Mouse (Mus musculus): ENCODE data around the gene Hist1h3b. TPM values are rescaled to one million over a fixed set of nuclear protein-coding genes. Genes with fewer than 3 reads are reported as not detected.
"Not testable (repeated sequence)": the region's sequence is repeated elsewhere in the genome, so short reads cannot be mapped to it uniquely, and the experiment has no call there.

Gene Hist1h3b
- 10 to 100 TPM in 1 of 4 experiments, 1 to 10 TPM in 3; 5.3 to 12.2 (median 8.1) TPM for total RNA-seq (2022)

DNA sequence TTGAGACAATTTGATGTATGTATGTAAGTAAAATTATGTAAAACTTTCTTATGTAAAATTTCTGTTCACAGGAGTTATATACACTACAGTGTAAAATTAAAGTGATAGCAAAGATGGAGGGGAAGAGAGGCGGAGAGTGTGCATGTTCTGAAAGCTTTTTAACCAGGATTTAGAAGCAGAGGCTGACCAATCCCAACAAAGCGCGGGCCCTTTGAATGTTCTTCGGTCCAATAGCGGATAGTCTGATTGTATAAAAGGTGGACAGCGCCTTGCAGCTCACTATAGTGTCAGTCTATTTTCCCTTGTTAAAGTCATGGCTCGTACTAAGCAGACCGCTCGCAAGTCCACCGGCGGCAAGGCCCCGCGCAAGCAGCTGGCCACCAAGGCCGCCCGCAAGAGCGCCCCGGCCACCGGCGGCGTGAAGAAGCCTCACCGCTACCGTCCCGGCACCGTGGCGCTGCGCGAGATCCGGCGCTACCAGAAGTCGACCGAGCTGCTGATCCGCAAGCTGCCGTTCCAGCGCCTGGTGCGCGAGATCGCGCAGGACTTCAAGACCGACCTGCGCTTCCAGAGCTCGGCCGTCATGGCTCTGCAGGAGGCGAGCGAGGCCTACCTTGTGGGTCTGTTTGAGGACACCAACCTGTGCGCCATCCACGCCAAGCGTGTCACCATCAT, at the start of gene Hist1h3b:
Gene Hist1h3b, plus strand, starts transcription at position 201 of the 675 bp plus-strand sequence.
- DNase-seq (ENCODE audit: low spot score in 2 of 2) = peak; percentile 88 to 92

- DNase-seq (ENCODE audit: low spot score in 2 of 2) = not testable (repeated sequence)
These were observed 49.3 kb upstream of the Hist1h3b start for GRCm38 (mm10) chr13:23702801-23703200.

- DNase-seq (ENCODE audit: low spot score in 2 of 2) = no peak
These were observed 46.2 kb upstream of the Hist1h3b start for GRCm38 (mm10) chr13:23705751-23706356.

GRCm38 (mm10) chr13:23706771-23707170, 45.3 kb upstream of the Hist1h3b start:
- DNase-seq (ENCODE audit: low spot score in 2 of 2) = no peak

- DNase-seq (ENCODE audit: low spot score in 2 of 2) = no peak
These were observed 44.0 kb upstream of the Hist1h3b start for GRCm38 (mm10) chr13:23708041-23708440.

GRCm38 (mm10) chr13:23708654-23709053, 43.4 kb upstream of the Hist1h3b start:
- DNase-seq (ENCODE audit: low spot score in 2 of 2) = no peak

GRCm38 (mm10) chr13:23709714-23710373, 42.2 kb upstream of the Hist1h3b start:
- no peak for DNase-seq (ENCODE audit: low spot score in 2 of 2)

GRCm38 (mm10) chr13:23710374-23711089, 41.5 kb upstream of the Hist1h3b start, which contains the start of gene Hfe:
Hfe (minus strand) TSS chr13:23710854.
- no peak for DNase-seq (ENCODE audit: low spot score in 2 of 2)

DNA sequence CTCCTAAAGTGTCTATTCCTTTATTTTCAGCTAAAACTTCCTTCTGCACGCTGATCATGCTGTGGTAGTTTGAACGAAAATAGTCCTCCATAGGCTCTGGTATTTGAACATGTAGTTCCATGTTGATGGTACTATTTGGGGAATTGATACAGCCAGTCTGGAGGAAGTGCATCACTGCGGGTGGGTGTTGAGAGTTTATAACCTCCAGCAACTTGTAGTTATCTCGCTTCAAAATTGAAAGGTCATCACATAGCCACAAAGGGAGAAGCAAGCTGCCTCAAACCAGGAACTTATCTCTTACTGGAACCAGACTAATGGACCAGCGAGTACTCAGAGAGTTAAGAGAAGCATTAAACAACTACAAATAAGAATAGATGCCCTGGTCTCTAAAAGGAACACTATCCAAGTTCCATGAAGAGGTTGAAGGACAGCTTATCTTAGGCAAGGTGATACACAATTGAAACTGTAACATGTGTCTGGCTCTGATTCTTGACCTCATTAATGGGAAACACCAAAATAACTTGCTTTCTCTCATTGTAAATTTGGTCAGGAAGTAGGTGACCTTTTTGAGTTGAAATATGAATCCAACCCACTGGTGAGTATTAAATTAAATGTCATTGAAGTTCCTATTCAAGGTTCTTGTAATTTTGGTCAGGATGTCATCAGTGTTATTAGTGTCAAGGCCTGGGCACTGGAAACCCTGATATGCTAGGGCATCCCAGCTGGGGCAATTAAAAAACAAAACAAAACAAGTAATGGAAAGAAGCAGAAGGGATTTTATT, 35.6 kb upstream of the Hist1h3b start:
- no peak for DNase-seq (ENCODE audit: low spot score in 2 of 2)

GRCm38 (mm10) chr13:23717176-23717575, 34.9 kb upstream of the Hist1h3b start:
- DNase-seq (ENCODE audit: low spot score in 2 of 2) = no peak

DNA sequence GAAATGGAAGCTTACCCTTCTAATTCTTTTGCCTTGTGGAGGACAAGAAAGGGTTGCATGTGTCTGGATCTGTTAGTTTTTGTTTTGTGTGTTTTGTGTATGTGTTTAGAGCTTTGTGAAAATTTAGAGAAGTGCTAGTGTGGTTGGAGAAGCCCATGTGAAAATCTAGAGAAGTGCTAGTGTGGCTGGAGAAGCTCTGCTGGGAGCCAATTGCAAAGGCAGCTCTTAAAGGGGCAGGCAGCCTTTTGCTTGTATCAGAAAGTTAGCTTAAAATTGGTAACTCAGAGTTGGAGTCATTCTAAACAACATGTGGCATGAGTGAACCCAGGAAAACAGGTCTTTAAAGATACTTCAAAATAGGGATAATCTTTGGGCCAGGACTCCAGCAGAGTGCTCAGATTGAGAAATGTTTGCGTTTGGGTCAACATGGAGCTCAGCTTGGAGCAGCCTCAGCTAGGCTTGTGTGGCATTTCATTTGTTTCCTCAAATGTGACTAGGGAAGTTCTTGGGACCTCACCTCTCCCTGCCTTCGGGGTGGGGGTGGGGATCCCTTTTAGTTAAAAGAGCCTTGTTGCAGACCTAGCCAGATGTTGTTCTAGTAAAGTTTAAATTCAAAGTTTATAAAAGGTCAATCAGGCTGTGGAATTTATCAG, 34.3 kb upstream of the Hist1h3b start:
- not testable (repeated sequence) for DNase-seq (ENCODE audit: low spot score in 2 of 2)

DNA sequence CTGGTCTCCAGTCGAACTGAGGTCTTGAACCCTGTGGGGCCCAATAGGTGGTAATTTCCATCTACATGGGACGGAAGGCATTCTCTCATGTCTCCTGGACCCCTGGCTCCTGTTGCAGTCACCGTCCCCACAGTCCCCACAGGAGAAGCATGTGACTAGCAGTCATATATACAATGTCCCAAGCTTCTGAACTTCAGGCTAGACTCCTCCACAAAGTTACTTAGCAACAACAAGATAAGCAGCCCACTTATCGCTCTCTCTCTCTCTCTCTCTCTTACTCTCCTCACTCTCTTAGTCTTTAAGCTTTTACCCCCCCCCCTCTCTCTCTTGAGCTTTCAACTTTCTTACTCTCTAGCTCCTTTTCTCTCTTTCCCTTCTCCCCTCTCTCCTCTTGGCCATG, 27.8 kb upstream of the Hist1h3b start:
- DNase-seq (ENCODE audit: low spot score in 2 of 2) = no peak

GRCm38 (mm10) chr13:23725213-23725612, 26.9 kb upstream of the Hist1h3b start:
- no peak for DNase-seq (ENCODE audit: low spot score in 2 of 2)

- DNase-seq (ENCODE audit: low spot score in 2 of 2) = no peak
These were observed 23.4 kb upstream of the Hist1h3b start for GRCm38 (mm10) chr13:23728472-23729191.

DNA sequence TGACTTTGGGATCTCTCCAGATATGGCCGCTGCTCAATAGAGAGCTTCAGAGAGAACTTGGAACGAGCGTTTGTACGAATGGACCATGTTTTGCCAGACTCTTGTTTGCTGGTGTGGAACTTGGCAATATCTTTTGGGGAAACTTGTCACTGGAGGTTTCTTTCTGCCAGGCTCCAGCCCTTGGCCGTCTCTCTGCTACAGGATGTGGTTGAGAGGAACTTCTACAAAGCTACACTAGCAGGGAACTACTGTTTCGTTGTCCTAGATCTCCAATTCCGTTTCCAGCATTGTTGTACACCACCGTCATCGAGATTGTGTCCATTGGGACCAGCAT, 22.9 kb upstream of the Hist1h3b start:
- DNase-seq (ENCODE audit: low spot score in 2 of 2) = no peak

- no peak for DNase-seq (ENCODE audit: low spot score in 2 of 2)
These were observed 22.4 kb upstream of the Hist1h3b start for GRCm38 (mm10) chr13:23729706-23730105.

DNA sequence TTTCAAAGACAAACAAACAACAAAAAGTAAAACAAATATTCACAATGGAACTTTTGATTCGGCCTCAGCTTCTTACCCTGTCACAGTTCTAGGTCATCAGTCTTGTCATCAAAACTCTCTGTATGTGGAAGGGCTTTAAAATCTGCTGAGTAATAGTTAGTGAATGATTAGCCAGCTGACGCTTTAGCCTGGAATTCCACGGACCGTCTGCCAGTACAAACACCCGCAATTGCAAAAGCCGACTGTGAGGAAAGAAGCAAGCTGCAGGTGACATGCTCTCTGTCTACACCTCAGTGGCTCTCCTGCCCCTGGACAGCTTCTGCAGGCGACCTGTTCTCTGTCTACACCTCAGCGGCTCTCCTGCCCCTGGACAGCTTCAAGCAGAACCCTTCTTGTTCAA, 21.6 kb upstream of the Hist1h3b start:
- no peak for DNase-seq (ENCODE audit: low spot score in 2 of 2)

- no peak for DNase-seq (ENCODE audit: low spot score in 2 of 2)
These were observed 19.8 kb upstream of the Hist1h3b start for GRCm38 (mm10) chr13:23732156-23732804.

DNA sequence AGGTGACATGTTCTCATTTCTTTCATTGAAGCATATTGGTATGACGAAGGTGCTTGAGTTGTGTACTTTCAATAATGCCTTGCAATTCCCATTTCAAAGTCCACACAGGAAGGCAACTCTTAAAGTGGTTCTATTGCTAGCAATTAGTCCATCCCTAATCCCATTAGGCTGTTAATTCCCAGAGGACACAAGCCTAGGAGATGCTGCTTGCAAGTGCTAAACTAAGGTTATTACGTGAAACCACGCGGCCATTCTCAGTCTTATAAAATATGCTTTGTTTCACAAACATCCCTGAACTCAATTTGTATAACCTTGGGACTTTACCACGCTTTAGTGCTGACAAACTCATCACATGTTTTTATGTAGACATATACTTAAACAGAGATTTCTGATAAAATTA, 15.0 kb upstream of the Hist1h3b start:
- no peak for DNase-seq (ENCODE audit: low spot score in 2 of 2)
